Mouse (Mus musculus): ENCODE results near the gene Wdr74. TPM values are rescaled to one million over a fixed set of nuclear protein-coding genes. Genes with fewer than 3 reads are reported as not detected.
A peak's percentile ranks its signal among the peaks of the same experiment; 100 is the strongest.
"Not testable (repeated sequence)": the region's sequence is repeated elsewhere in the genome, so short reads cannot be mapped to it uniquely, and the experiment has no call there.

The Wdr74 gene
- total RNA-seq, 1 experiment from 2014 or later: 56.6 TPM

DNA sequence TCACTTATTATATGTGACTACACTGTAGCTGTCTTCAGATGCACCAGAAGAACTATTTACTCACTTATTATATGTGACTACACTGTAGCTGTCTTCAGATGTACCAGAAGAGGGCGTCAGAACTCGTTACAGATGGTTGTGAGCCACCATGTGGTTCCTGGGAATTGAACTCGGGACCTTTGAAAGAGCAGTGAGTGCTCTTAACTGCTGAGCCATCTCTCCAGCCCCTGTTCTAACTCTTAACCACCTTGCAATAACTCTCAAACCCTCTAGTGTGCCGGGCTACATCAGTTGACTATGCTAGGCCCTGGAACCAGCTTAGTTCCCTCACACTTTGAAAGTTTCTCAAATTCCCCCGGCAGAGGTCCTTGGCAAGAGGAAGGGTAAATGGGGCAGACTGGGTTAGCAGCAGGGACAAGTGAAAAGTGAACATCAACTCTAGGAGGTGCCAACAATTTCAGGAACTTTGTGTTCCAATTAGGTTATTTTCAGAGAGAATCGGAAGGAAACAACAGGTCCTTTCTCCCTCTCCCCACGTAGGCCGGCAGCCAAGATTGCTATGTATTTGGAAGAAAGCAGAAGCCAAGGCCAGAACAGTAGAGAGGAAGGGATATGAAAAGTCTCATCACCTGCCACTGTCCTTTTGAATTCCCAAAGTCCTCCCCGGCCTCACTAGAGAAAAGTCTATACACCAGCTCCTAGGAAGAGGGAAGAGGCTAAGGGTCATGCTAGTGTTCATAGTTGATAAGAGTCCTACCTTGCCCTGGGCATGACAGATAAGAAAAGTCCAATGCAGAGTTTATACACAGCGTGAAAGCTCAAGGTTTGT lies 20.8 kb upstream of the Wdr74 start:
- ATAC-seq (replicated peaks; ENCODE audit: insufficient number of reproducible peaks, low FRiP score, low TSS enrichment, poor library complexity, severe bottlenecking): no peak

DNA sequence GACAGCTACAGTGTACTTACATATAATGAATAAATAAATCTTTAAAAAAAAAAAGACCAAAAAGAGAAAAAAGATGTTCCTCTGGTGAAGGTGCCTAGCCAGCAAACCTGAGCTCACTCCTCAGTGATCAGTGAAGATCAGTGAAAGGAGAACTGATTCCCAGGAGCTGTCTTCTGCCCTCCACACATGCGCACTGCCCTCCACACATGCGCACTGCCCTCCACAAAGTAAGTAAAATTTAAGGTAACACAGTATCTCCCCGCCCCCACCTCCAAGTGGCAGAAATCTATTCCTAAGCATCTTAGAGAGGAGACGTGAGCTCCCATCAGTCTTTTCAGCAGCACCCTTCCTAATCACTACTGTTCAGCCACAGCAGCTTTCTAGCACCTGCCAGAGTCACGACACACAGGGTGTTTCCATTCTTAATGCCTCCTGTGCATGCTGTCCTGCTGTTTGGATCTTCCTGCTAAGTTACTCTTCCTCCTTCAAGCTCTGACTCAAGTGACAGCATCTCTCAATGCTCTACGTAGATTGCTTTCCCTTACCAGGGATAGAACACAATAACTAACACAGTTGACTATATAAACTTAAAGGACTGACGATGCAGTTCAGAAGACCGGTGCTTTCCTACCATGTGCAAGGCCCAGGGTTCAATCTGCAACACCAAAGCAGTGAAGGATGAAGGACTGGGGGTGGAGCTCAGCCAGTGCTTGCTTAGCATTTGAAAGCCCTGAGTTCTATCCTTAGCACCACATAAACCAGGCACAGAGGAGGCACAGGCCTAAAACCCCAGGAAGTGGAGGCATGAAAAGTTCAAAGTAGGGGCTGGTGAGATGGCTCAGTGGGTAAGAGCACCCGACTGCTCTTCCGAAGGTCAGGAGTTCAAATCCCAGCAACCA lies 19.5 kb upstream of the Wdr74 start:
- ATAC-seq (replicated peaks; ENCODE audit: insufficient number of reproducible peaks, low FRiP score, low TSS enrichment, poor library complexity, severe bottlenecking): no peak

DNA sequence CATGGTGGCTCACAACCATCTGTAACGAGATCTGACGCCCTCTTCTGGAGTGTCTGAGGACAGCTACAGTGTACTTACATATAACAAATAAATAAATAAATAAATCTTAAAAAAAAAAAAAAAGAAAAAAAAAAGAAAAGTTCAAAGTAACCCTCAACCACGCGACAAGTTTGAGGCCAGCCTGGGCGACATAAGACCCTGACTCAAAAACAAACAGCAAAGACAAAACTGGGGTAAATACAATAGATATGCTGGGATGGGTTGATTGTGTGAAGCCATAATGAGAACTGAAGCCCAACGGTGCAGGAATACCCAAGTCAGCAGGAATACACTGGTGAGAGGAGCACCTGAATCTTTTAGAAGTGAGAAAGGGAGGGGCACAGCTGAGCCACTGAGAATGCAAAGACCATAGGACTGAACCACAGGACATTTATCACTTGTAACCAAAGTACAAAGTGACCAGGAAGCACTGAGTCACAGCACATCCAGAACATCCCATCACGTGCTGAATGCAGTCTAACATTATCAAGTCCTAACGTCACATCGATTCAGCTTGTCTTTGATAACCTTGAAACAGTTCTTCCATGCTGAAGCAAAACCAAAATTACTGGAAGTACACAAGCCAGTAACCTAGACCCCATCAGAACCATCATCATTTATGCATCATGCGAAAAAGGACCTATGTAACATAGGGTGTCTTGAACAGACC lies 18.7 kb upstream of the Wdr74 start:
- ATAC-seq (replicated peaks; ENCODE audit: insufficient number of reproducible peaks, low FRiP score, low TSS enrichment, poor library complexity, severe bottlenecking): no peak

DNA sequence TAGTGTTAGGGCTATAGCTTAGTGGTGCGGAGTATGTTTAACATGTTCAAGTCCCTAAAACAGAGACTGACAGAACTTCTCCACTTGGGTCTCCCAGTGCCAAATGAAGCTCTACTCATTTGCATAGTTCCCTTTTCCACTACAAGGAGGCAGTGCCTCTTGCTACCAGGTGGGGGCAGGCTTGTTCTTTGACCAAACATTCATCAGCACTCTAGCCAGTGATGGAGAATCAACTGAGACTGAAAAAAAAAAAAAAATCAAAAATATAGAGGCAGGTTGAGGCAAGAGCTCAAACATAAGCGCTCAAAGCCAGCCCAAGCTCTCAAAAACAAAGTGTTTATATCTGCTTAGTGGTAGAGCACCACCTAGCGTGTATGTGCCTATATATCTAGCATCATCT lies 17.3 kb upstream of the Wdr74 start:
- ATAC-seq (replicated peaks; ENCODE audit: insufficient number of reproducible peaks, low FRiP score, low TSS enrichment, poor library complexity, severe bottlenecking): peak; percentile 45

DNA sequence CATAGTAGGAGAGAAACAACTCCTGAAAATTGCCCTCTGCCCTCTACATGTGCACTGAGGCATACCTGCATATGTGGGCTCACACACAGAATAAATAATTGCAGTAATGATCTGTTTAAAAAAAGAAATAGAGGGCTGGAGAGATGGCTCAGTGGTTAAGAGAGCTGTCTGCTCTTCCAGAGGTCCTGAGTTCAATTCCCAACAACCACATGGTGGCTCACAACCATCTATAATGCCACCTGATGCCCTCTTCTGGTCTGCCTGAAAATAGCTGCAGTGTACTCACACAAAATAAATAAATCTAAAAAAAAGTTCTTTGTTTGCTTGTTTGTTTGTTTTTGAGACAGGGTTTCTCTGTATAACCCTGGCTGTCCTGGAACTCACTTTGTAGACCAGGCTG lies 16.6 kb upstream of the Wdr74 start:
- ATAC-seq (replicated peaks; ENCODE audit: insufficient number of reproducible peaks, low FRiP score, low TSS enrichment, poor library complexity, severe bottlenecking): not testable (repeated sequence)

DNA sequence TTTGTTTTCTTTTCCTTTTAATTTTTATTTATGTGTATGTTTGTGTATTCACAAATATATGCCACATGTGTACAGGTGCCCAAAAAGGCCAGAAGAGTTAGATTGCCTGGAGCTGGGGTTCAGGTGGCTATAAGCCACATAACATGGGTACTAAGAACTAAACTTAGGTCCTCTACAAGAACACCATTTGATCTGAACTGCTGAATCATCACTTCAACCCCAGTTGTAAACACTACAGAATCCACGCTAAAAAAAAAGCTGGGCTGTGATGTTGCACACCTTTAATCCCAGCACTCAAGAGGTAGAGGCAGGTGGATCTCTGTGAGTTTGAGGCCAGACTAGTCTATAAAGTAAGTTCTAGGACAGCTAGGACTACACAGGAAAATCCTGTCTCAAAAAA lies 14.2 kb upstream of the Wdr74 start:
- no peak for ATAC-seq (replicated peaks; ENCODE audit: insufficient number of reproducible peaks, low FRiP score, low TSS enrichment, poor library complexity, severe bottlenecking)

DNA sequence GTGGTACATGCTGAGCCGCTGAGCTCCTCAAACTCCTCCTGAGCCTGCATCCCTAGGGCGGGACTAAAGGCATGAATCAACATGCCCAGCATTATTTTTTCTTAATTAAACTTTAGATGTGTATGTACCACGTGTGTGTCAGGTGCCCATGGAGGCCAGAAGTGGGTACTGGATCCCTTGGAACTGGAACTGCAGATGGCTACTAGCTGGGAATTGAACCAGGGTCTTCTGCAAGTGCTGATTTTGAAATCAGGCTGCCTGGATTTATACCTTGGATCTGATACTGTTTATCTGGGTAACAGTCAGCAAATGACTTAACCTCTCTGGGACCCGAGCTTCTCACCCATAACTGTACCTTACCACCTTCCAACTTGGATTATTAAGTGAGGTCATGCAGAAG lies 13.6 kb upstream of the Wdr74 start:
- no peak for ATAC-seq (replicated peaks; ENCODE audit: insufficient number of reproducible peaks, low FRiP score, low TSS enrichment, poor library complexity, severe bottlenecking)

DNA sequence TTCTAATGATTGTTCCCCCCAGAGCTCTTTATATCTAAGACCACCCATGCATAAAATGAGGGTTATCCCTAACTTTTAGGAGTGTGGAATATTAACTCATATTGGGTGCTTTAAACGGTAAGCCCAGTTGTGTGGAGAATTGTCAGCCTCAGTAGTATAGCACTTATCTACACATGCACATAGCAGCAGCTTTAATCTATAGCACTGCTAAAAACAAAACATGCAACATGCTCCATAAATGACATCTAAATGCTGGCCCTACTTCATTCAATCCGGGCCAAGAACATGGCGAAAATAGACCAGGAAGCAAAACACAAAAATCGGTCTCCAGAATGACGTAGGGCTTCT lies 13.1 kb upstream of the Wdr74 start:
- no peak for ATAC-seq (replicated peaks; ENCODE audit: insufficient number of reproducible peaks, low FRiP score, low TSS enrichment, poor library complexity, severe bottlenecking)

DNA sequence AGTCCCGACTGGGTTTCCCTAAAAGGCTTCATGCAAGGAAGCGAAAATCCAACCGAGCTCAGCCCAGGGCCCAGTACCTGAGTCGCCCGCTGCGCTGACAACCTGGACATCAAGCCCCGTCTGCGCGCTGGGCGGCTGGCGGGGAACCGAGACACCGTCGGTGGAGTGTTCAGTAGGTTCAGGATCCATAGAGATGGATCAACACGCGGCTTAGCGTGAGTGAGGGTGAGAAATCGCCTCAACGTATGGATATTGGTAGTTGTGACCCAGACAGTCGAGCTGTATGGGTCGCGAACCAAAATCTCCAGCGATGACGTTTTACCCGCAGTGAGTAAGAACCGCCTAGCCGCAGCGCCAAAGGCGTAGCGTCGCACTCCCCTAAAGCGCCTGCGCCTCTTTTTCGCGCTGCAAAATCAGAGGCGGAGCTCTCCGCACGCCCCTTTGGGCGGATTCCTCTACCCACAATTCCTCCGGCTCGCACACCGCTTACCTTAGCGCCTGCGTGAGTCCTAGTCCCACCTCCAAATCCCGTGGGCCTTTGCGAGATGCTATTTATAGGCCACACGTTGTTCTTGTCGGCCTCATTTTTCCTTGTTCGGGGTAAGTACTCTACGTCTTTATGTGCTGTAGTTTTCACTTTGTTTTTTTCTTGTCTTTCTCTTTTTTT lies 12.6 kb upstream of the Wdr74 start, which contains the start of gene Slc3a2:
Gene Slc3a2, minus strand, starts transcription at position 463 of the 667 bp plus-strand sequence.
- ATAC-seq (replicated peaks; ENCODE audit: insufficient number of reproducible peaks, low FRiP score, low TSS enrichment, poor library complexity, severe bottlenecking): peak; percentile 93

DNA sequence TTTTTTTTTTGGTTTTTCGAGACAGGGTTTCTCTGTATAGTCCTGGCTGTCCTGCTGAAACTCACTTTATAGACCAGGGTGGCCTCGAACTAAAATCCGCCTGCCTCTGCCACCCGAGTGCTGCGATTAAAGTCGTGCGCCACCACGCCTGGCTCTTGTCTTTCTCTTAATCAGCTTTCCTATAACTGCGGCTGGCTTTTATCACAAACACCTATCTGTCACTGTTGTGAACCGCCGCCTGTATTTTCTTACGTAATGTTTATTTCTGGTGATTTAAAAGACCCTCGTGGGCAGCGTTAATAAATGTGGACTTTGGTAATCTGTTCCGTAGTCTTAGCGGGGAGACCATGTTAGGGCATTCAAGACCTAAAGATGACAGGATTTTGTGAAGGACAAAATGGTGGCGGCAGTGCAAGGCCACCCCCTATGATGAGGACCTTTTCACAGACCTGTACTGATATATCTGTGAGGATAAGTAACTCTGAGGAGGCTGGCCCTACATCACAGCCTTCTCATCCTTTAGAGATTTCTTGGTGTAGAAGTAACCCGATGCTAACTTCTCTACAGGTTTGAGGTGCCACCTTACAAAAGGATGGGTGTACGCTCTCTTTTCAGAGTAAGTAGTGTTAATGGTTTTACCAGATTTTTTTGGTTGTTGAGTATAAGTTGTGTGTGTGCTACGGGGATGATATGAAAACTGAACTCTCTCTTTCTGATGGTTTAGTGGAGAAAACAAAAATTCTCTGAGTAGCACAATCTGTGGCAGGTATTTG lies 11.9 kb upstream of the Wdr74 start:
- ATAC-seq (replicated peaks; ENCODE audit: insufficient number of reproducible peaks, low FRiP score, low TSS enrichment, poor library complexity, severe bottlenecking): no peak

DNA sequence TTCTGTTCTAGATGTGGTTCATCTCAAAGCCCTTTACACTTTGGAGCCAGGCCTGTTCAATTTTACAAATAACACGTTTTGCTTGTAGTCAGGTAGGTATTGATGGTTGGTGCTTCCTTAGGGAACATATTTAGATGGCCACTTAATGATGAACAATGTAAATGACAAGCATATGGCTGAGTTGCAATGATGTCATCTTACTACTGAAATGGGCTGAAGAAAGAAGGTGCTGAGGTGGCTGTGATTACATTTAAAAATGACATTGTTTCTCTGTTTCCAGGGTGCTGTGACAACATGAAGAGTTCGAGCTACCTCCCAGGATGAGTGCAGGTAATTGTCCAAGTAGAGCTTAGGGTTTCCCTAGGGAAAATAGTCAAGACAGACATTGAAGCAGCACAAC lies 11.2 kb upstream of the Wdr74 start:
- ATAC-seq (replicated peaks; ENCODE audit: insufficient number of reproducible peaks, low FRiP score, low TSS enrichment, poor library complexity, severe bottlenecking): no peak

DNA sequence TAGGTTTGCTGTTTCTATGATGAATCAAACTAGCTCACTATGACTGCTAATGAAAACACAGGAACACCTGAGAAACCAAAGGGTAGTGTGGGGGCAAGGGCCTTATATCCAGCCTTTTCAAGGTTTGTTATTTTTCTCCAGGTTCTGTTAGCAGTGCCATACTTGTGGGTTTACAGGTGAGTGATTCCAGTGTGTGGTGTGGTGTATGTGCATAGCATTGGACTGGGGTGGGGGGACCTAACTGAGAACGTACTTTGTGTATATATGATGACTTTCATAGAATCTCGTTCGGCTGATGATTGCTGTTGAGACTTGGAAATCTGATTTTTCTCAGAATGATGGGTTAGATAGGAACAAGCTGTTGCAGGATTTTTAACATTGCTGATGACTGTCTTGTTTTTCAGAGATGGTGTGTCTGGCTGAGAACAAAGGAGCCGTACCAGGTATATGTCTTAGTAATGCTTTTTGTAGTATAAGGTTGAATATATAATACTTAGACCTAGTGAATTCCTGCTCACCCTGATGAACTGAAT lies 10.5 kb upstream of the Wdr74 start:
- ATAC-seq (replicated peaks; ENCODE audit: insufficient number of reproducible peaks, low FRiP score, low TSS enrichment, poor library complexity, severe bottlenecking): no peak

DNA sequence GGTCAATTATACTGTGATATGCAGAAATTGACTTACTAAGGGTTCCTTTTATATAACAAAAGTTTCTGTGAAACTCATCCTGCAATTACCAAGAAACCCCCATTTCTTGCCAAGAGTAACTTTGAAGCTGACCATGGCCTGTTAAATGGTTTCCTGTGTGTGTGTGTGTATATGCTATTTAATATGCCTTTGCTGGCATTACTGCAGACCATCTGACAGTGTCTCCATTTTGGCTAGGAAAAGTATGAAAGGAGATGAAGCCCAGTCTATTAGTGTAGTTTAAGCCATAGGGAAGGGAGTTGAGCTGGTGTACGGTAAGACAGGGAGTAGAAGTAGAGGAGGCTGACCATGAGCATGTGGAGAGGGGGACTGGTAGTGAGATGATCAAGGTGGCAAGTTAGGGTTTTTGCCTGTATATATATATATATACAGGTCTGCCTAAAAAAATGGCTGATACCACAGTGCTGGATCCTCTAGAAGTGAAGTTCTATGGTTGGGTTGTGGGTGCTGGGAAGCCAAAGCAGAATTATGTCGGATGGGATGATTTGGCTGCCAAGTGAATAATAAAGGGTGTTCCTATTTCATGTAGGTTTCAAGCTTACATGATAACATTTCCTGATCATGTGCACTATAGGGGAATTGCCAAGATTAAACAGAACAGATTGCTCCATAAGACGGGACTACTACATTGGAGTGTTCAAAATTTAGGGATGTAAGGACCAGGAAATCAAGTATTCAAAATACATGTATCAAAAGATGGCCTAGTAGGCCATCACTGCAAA lies 8.8 kb upstream of the Wdr74 start:
- no peak for ATAC-seq (replicated peaks; ENCODE audit: insufficient number of reproducible peaks, low FRiP score, low TSS enrichment, poor library complexity, severe bottlenecking)

DNA sequence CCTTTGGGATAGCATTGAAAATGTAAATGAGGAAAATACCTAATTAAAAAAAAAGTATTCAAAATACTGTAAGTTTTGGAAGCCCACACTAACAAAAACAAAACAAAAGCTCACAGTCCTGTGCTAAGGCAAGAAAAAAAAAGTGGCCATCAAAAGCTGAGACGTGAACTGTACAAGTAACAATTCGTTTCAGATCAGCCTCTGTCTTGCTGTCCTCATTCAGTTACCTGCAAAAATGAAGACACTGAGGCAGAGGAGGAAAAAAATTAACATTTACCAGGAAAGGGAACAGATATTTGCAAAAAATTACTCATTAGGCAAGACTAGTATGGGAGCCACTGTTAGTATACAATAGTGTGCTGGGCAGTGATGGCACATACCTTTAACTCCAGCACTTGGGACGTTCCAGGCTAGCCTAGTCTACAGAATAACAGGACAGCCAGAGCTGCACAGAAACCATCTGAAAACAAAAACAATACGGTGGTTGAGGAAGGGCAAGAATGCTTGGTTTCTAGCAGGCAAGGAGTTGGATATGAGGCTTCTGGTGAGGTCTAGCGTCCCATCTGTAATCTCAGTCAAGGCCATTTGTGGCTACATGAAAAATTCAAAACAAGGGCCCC lies 8.0 kb upstream of the Wdr74 start:
- ATAC-seq (replicated peaks; ENCODE audit: insufficient number of reproducible peaks, low FRiP score, low TSS enrichment, poor library complexity, severe bottlenecking): no peak

DNA sequence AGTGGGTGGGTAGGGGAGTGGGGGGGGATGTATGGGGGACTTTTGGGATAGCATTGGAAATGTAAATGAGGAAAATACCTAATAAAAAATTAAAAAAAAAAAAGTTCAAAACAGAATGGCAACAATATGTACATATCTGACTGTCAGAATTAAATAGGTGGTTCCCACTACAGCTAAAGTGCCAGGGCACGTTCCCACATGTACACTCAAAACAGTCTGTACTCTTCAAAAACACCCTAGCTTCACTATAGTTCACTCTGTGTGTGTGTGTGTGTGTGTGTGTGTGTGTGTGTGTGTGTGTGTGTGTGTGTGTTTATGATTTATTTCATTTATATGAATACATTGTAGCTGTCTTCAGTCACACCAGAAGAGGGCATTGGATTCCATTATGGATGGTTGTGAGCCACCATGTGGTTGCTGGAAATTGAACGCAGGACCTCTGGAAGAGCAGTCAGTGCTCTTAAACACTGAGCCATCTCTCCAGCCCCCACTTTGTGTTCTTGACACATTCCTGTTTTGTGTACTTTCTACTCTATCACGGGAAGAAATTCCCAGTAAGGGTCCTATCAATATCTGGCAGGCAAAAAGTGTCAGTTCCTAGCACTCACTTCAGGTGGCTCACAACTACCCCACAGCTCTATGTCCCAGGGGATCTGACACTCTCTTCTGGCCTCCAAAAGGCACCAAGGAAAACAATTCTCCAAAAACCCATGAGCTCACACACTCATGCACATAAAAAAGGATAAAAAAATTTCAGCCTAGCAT lies 7.1 kb upstream of the Wdr74 start:
- not testable (repeated sequence) for ATAC-seq (replicated peaks; ENCODE audit: insufficient number of reproducible peaks, low FRiP score, low TSS enrichment, poor library complexity, severe bottlenecking)

DNA sequence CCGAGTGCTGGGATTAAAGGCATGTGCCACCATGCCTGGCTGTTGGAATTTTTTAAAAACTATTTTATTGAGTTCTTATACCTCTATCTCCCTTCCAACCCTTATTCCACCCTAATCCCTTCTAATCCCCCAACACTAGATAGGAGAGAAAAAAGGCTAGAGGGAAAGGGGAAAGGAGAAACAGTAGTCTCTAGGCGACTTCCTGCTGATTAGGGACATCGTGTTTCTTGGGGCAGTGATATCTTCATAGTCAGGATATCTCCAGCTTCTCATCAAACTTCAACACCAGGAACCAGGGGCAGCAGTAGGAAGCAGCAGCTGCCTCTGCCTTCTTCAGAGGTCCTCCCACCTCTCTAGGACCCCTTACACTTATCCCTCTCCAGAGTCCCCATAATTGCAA lies 1.3 kb upstream of the Wdr74 start:
- no peak for ATAC-seq (replicated peaks; ENCODE audit: insufficient number of reproducible peaks, low FRiP score, low TSS enrichment, poor library complexity, severe bottlenecking)
